Mouse (Mus musculus): Measurements from ENCODE around the gene Trim80.

- TF ChIP-seq CTCF (conservative IDR thresholded peaks at IDR 0.05; ENCODE audit: insufficient read depth, insufficient read length, low read depth, low read length) (peak; percentile 88), POLR2A (IDR thresholded peaks at IDR 0.05; ENCODE audit: low read depth, low read length) (no peak)
Observed at GRCm38 (mm10) chr11:115427482-115428331, 12.6 kb upstream of the Trim80 start.
